Mouse (Mus musculus) heart, postnatal 14 days (tissue): ENCODE measurements around the gene Gm7970. TPM values are rescaled to one million over a fixed set of nuclear protein-coding genes. Genes with fewer than 3 reads are reported as not detected.
"Not testable (repeated sequence)": the region's sequence is repeated elsewhere in the genome, so short reads cannot be mapped to it uniquely, and the experiment has no call there.

Experiments used
- DNase-seq, 2 experiments: peaks; one replicate each; pipeline ENCODE4 v3.0.0; 2021 to 2022
- intact Hi-C: fragments of 180-260 bp; cut with DNase I; formaldehyde crosslinking; loops from one replicate; pipeline ENCODE4 v1.15.1; 2025
- long read RNA-seq, 2 experiments: library from polyadenylated mRNA; stranded (forward); transcript quantifications; one replicate each; pipeline ENCODE4 v2.0.0; 2021
- total RNA-seq, 2 experiments: library from RNA; stranded (reverse); gene quantifications; 2 replicates each; pipeline ENCODE4 v1.2.3; 2021

Gm7970 gene
- total RNA-seq = not detected
- long read RNA-seq, experiment 1 = 0 reads
- long read RNA-seq, experiment 2 = 0 reads

GRCm38 (mm10) chr14:41555483-41555882 lies at the start of gene Gm7970:
Gene Gm7970 (minus strand): TSS chr14:41555583.
- DNase-seq, intact Hi-C loops: not testable (repeated sequence)

DNA sequence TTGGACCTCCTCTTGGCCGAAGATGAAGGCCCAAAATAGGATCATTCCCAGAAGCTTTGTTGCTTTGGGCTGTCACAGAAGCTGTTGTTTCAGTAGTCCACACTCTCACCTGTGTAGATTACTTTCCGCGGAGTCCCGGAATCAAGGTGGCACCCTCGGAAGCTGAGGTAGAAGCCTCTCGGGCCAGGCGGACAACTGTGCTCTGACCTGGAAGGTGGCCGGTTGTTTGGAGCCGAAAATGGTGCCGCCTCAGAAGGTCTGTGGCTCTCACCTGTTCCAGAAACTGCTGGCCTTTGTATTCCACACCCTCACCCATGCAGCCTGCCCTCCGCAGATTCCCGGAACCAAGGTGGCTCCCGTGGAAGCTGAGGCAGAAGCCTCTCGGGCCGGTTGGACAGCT lies 45.6 kb upstream of the Gm7970 start:
- intact Hi-C loops, DNase-seq: not testable (repeated sequence)

DNA sequence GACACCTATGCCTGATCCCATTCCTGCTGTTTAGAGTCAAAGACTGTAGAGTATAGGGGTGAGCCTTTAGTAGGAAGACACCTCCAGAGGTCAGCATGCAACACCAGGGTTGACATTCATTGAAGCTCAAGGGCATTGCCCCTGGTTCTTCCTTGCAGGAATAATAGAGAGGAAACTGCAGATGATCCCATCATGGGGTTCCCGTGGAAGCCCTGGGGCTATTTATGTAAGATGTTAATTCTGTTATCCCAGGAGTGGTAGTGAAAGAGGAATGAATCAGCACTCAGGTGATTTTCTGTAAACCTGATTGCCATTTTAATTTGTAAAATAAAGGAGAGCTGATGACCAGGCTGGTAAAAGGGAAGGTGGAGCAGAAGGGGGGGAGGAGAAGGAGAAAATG lies 31.0 kb upstream of the Gm7970 start:
- DNase-seq, intact Hi-C loops: not testable (repeated sequence)

GRCm38 (mm10) chr14:41572911-41573310 lies 17.5 kb upstream of the Gm7970 start, which contains the start of gene 1700049E17Rik2:
Gene 1700049E17Rik2 (plus strand): TSS chr14:41573211.
- DNase-seq, intact Hi-C loops: not testable (repeated sequence)

DNA sequence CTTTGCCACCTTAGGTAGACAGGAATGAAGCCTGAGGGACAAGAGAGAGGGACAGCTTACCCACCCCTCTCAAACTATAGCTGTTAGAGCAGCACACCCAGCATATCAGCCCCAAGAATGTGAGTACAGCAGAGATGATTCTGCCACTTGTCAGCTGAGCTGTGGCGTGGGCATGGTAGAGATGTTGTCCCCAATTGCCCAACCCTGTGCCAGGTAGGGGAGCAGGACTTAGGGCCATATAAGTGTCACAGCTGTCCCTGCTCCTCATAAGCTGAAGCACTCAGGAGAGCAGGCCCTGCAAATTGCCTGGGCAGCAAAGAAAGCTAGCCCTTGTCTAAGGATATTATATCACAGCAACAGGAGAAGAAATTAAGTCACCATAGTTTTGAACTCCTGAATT lies 30.7 kb downstream of the Gm7970 start:
- intact Hi-C loops, DNase-seq: not testable (repeated sequence)

DNA sequence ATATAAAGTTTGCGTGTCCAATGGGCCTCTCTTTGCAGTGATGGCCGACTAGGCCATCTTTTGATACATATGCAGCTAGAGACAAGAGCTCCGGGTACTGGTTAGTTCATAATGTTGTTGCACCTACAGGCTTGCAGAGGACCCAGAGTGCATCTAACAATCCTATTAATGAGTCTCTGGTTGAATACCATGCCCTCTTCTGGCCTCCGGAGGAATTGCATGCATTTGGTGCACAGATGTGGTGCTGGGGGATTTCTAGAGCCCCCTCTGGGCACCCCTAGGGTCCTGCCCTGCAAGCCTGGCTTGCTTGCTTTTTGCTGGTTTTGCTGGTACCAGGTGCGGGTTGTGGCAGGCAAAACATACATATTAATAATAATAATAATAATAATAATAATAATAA lies 34.7 kb downstream of the Gm7970 start:
- intact Hi-C loops, DNase-seq: not testable (repeated sequence)

Other genes with a start within 250 kb of the Gm7970 start
- gene Gm5798, start 207.0 kb downstream of the Gm7970 start, total RNA-seq = not detected
- gene Gm7945, start 169.2 kb downstream of the Gm7970 start, total RNA-seq = not detected
- gene Gm6482, start 147.3 kb downstream of the Gm7970 start, total RNA-seq = not detected
- not detected for gene Gm7954, start 102.1 kb downstream of the Gm7970 start, total RNA-seq
- gene Gm3486, start 66.1 kb downstream of the Gm7970 start, total RNA-seq = not detected
- not detected for gene 1700049E17Rik2, start 17.6 kb upstream of the Gm7970 start, total RNA-seq
- gene Gm3072, start 69.0 kb upstream of the Gm7970 start, total RNA-seq = not detected
- gene Gm3676, start 90.9 kb upstream of the Gm7970 start, total RNA-seq = not detected
- gene Gm8068, start 146.3 kb upstream of the Gm7970 start, total RNA-seq = not detected
- gene Gm7929, start 195.0 kb upstream of the Gm7970 start, total RNA-seq = not detected
- not detected for gene Gm47189, start 216.9 kb upstream of the Gm7970 start, total RNA-seq